Mouse (Mus musculus) stomach, postnatal 0 days (tissue): ENCODE measurements at regions not wholly inside any gene's neighbourhood (a gene's known extent, or its start where the extent isn't known, plus 50 kb on each side); places are given as distances from the start of the nearest gene placed in this dataset.

Experiments
- CTCF ChIP-seq: IDR thresholded peaks from 2 replicates; pipeline ENCODE4 v1.5.1; 2016; ENCODE audit warnings: antibody characterized with exemption, low read depth, mild to moderate bottlenecking, moderate library complexity
- EP300 ChIP-seq: optimal IDR thresholded peaks from 2 replicates; pipeline ENCODE3; 2016; ENCODE audit warnings: antibody characterized with exemption

GRCm38 (mm10) chr4:137164933-137165332 lies 112.4 kb upstream of the Wnt4 start:
- TF ChIP-seq CTCF, result no peak
- peak; percentile 90 for TF ChIP-seq EP300
